Mouse (Mus musculus): ENCODE data around the gene Zbtb20. TPM values are rescaled to one million over a fixed set of nuclear protein-coding genes. Genes with fewer than 3 reads are reported as not detected.
A peak's percentile ranks its signal among the peaks of the same experiment; 100 is the strongest.

The Zbtb20 gene
- total and polyA plus RNA-seq, 2 experiments from 2014 or later, result 25.2 to 38.0 TPM

GRCm38 (mm10) chr16:43506771-43507405 lies 631.2 kb downstream of the Zbtb20 start:
- no peak for TF ChIP-seq CTCF (IDR thresholded peaks at IDR 0.05)
- peak overlapping the region; percentile 42 for H3K9ac ChIP-seq (replicated peaks; ENCODE audit: low read length, poor library complexity, severe bottlenecking)
- no peaks in the 10 kb centered on the region for H3K27me3 ChIP-seq (ENCODE audit: insufficient read depth, low read length)
- no peak for DNase-seq (ENCODE audit: low spot score)
- H3K4me3 ChIP-seq (ENCODE audit: low read depth, low read length), result peak overlapping the region; percentile 55
- H3K4me2 ChIP-seq (ENCODE audit: low read depth, low read length, poor library complexity, severe bottlenecking), result peak overlapping the region; percentile 52
- no peaks in the 10 kb centered on the region for H3K36me3 ChIP-seq (ENCODE audit: insufficient read depth, low read length)
- H3K4me1 ChIP-seq (ENCODE audit: insufficient read depth, low read length), result no peaks in the 10 kb centered on the region
- H3K9me3 ChIP-seq (ENCODE audit: low read length), result no peaks in the 10 kb centered on the region
- peak overlapping the region; percentile 71 for H3K27ac ChIP-seq (ENCODE audit: low read depth, low read length)
- ATAC-seq (ENCODE audit: low FRiP score), result no peak
- 7% methylated on average over 10 of the region's 10 CpGs for WGBS

GRCm38 (mm10) chr16:43508166-43508998 lies 632.7 kb downstream of the Zbtb20 start:
- no peaks in the 10 kb centered on the region for H3K27me3 ChIP-seq (ENCODE audit: insufficient read depth, low read length)
- DNase-seq (ENCODE audit: low spot score) (no peak), ATAC-seq (ENCODE audit: low FRiP score) (no peak)
- peak overlapping the region; percentile 36; the same call in 1 of the 2 replicates for H3K9ac ChIP-seq (replicated peaks; ENCODE audit: low read length, poor library complexity, severe bottlenecking)
- peak overlapping the region; percentile 51 for H3K27ac ChIP-seq (ENCODE audit: low read depth, low read length)
- H3K9me3 ChIP-seq (ENCODE audit: low read length), result no peaks in the 10 kb centered on the region
- no peaks in the 10 kb centered on the region for H3K4me1 ChIP-seq (ENCODE audit: insufficient read depth, low read length)
- H3K4me2 ChIP-seq (ENCODE audit: low read depth, low read length, poor library complexity, severe bottlenecking), result peak overlapping the region; percentile 52
- H3K36me3 ChIP-seq (ENCODE audit: insufficient read depth, low read length), result no peaks in the 10 kb centered on the region
- TF ChIP-seq CTCF (IDR thresholded peaks at IDR 0.05), result 0 out of 2 replicates have a peak, but pooled peaks have one; percentile 1
- H3K4me3 ChIP-seq (ENCODE audit: low read depth, low read length), result peak overlapping the region; percentile 6
- WGBS, result 50% methylated on average over 9 of the region's 9 CpGs

GRCm38 (mm10) chr16:43510516-43510915 lies 634.8 kb downstream of the Zbtb20 start:
- no peak for ATAC-seq (ENCODE audit: low FRiP score)
- peak; percentile 66 for DNase-seq (ENCODE audit: low spot score)
- peak overlapping the region; percentile 14; the same call in 1 of the 2 replicates for H3K9ac ChIP-seq (replicated peaks; ENCODE audit: low read length, poor library complexity, severe bottlenecking)
- H3K4me1 ChIP-seq (ENCODE audit: insufficient read depth, low read length), result no peaks in the 10 kb centered on the region
- no peak overlapping the region for H3K4me3 ChIP-seq (ENCODE audit: low read depth, low read length)
- no peaks in the 10 kb centered on the region for H3K36me3 ChIP-seq (ENCODE audit: insufficient read depth, low read length)
- H3K27me3 ChIP-seq (ENCODE audit: insufficient read depth, low read length), result no peaks in the 10 kb centered on the region
- 0 out of 2 replicates have a peak overlapping the region, but pooled peaks have one; percentile 1 for H3K27ac ChIP-seq (ENCODE audit: low read depth, low read length)
- TF ChIP-seq CTCF (IDR thresholded peaks at IDR 0.05), result peak; percentile 55
- peak overlapping the region; percentile 23; the same call in 1 of the 2 replicates for H3K4me2 ChIP-seq (ENCODE audit: low read depth, low read length, poor library complexity, severe bottlenecking)
- WGBS, result 32% methylated on average over 5 of the region's 5 CpGs
- no peaks in the 10 kb centered on the region for H3K9me3 ChIP-seq (ENCODE audit: low read length)

- Histone ChIP-seq H3K9me3 (ENCODE audit: low read length) (no peaks in the 10 kb centered on the region), H3K27me3 (ENCODE audit: insufficient read depth, low read length) (no peaks in the 10 kb centered on the region), H3K4me2 (ENCODE audit: low read depth, low read length, poor library complexity, severe bottlenecking) (0 out of 2 replicates have a peak overlapping the region, but pooled peaks have one; percentile 15), H3K9ac (replicated peaks; ENCODE audit: low read length, poor library complexity, severe bottlenecking) (no peak overlapping the region), H3K4me3 (ENCODE audit: low read depth, low read length) (no peak overlapping the region), H3K4me1 (ENCODE audit: insufficient read depth, low read length) (no peaks in the 10 kb centered on the region), H3K27ac (ENCODE audit: low read depth, low read length) (no peak overlapping the region), H3K36me3 (ENCODE audit: insufficient read depth, low read length) (no peaks in the 10 kb centered on the region)
- TF ChIP-seq CTCF (IDR thresholded peaks at IDR 0.05), result no peak
- ATAC-seq (ENCODE audit: low FRiP score) (no peak), DNase-seq (ENCODE audit: low spot score) (no peak)
- WGBS, result 55% methylated on average over 4 of the region's 4 CpGs
Observed at GRCm38 (mm10) chr16:43511531-43511930, 635.9 kb downstream of the Zbtb20 start.

GRCm38 (mm10) chr16:43513933-43514332 lies 638.3 kb downstream of the Zbtb20 start:
- 84% methylated on average over 5 of the region's 5 CpGs for WGBS
- no peak overlapping the region for H3K4me3 ChIP-seq (ENCODE audit: low read depth, low read length)
- H3K9ac ChIP-seq (replicated peaks; ENCODE audit: low read length, poor library complexity, severe bottlenecking), result no peak overlapping the region
- H3K36me3 ChIP-seq (ENCODE audit: insufficient read depth, low read length), result no peaks in the 10 kb centered on the region
- no peak for ATAC-seq (ENCODE audit: low FRiP score)
- H3K4me2 ChIP-seq (ENCODE audit: low read depth, low read length, poor library complexity, severe bottlenecking), result no peak overlapping the region
- TF ChIP-seq CTCF (IDR thresholded peaks at IDR 0.05), result no peak
- no peaks in the 10 kb centered on the region for H3K9me3 ChIP-seq (ENCODE audit: low read length)
- no peak overlapping the region for H3K27ac ChIP-seq (ENCODE audit: low read depth, low read length)
- no peak for DNase-seq (ENCODE audit: low spot score)
- no peaks in the 10 kb centered on the region for H3K4me1 ChIP-seq (ENCODE audit: insufficient read depth, low read length)
- H3K27me3 ChIP-seq (ENCODE audit: insufficient read depth, low read length), result no peaks in the 10 kb centered on the region

- Histone ChIP-seq H3K4me2 (ENCODE audit: low read depth, low read length, poor library complexity, severe bottlenecking) (no peak overlapping the region), H3K36me3 (ENCODE audit: insufficient read depth, low read length) (no peaks in the 10 kb centered on the region), H3K27ac (ENCODE audit: low read depth, low read length) (no peak overlapping the region), H3K4me1 (ENCODE audit: insufficient read depth, low read length) (no peaks in the 10 kb centered on the region), H3K27me3 (ENCODE audit: insufficient read depth, low read length) (no peaks in the 10 kb centered on the region), H3K4me3 (ENCODE audit: low read depth, low read length) (no peak overlapping the region), H3K9me3 (ENCODE audit: low read length) (no peaks in the 10 kb centered on the region), H3K9ac (replicated peaks; ENCODE audit: low read length, poor library complexity, severe bottlenecking) (no peak overlapping the region)
- 62% methylated on average over 4 of the region's 4 CpGs for WGBS
- TF ChIP-seq CTCF (IDR thresholded peaks at IDR 0.05), result no peak
- no peak for ATAC-seq (ENCODE audit: low FRiP score)
- no peak for DNase-seq (ENCODE audit: low spot score)
Observed at GRCm38 (mm10) chr16:43515538-43515937, 639.9 kb downstream of the Zbtb20 start.
